Mouse (Mus musculus): ENCODE data around the gene Fbxo6. TPM values are rescaled to one million over a fixed set of nuclear protein-coding genes. Genes with fewer than 3 reads are reported as not detected.

Gene Fbxo6
- polyA plus RNA-seq, 1 experiment from 2014 or later, result 11.5 TPM

- Histone ChIP-seq H3K27me3 (ENCODE audit: control insufficient read depth, insufficient read depth, low read length) (peaks cover 64% of the 10 kb centered on the region), H3K4me2 (ENCODE audit: low read depth, severe bottlenecking) (0 out of 2 replicates have a peak overlapping the region, but pooled peaks have one; percentile 15), H3K36me3 (ENCODE audit: control insufficient read depth, insufficient read depth, low read length) (no peaks in the 10 kb centered on the region), H3K9ac (ENCODE audit: low read length) (no peak overlapping the region), H3K9me3 (ENCODE audit: control insufficient read depth, low read length) (no peaks in the 10 kb centered on the region), H3K27ac (replicated peaks; ENCODE audit: low read depth, low read length) (no peak overlapping the region), H3K4me3 (ENCODE audit: low read depth, low read length) (no peak overlapping the region; the same call in 1 of the 2 replicates), H3K4me1 (ENCODE audit: control insufficient read depth, insufficient read depth, low read length) (peaks cover 6% of the 10 kb centered on the region)
- 21% methylated on average over 4 of the region's 4 CpGs for WGBS
- DNase-seq (ENCODE audit: low spot score) (peak; percentile 78), ATAC-seq (ENCODE audit: insufficient number of reproducible peaks, low FRiP score, low TSS enrichment, low read depth) (no peak)
Observed at GRCm38 (mm10) chr4:148166986-148167385, 15.0 kb upstream of the Fbxo6 start.

GRCm38 (mm10) chr4:148166431-148166830, 14.5 kb upstream of the Fbxo6 start:
- Histone ChIP-seq H3K4me2 (ENCODE audit: low read depth, severe bottlenecking) (peak overlapping the region; percentile 15; the same call in 1 of the 2 replicates), H3K27me3 (ENCODE audit: control insufficient read depth, insufficient read depth, low read length) (peaks cover 66% of the 10 kb centered on the region), H3K4me1 (ENCODE audit: control insufficient read depth, insufficient read depth, low read length) (peaks cover 6% of the 10 kb centered on the region), H3K9ac (ENCODE audit: low read length) (no peak overlapping the region), H3K9me3 (ENCODE audit: control insufficient read depth, low read length) (no peaks in the 10 kb centered on the region), H3K36me3 (ENCODE audit: control insufficient read depth, insufficient read depth, low read length) (no peaks in the 10 kb centered on the region), H3K27ac (replicated peaks; ENCODE audit: low read depth, low read length) (no peak overlapping the region), H3K4me3 (ENCODE audit: low read depth, low read length) (no peak overlapping the region; the same call in 1 of the 2 replicates)
- DNase-seq (ENCODE audit: low spot score) (peak; percentile 44), ATAC-seq (ENCODE audit: insufficient number of reproducible peaks, low FRiP score, low TSS enrichment, low read depth) (no peak)
- WGBS, result 6% methylated on average over 10 of the region's 10 CpGs

DNA sequence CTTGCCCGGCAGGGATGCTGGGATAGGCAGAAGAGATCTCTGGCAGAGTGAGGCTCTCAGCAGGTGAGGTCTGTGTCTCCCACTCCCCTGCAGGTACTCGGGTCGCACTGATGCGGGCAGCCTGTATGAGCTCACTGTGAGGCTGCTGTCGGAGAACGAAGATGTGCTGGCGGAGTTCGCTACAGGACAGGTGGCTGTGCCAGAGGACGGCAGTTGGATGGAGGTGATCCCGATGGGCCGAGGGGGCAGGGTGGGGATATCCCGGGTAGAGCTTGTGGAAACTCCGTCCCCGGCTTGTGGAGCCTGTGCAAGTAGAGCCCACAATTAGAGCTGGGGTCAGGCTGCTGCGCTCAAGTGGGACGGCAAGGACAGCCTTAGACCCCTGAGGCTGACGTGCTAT, 13.6 kb upstream of the Fbxo6 start:
- 7% methylated on average over 17 of the region's 17 CpGs for WGBS
- H3K4me1 ChIP-seq (ENCODE audit: control insufficient read depth, insufficient read depth, low read length), result peaks cover 9% of the 10 kb centered on the region
- ATAC-seq (ENCODE audit: insufficient number of reproducible peaks, low FRiP score, low TSS enrichment, low read depth) (no peak), DNase-seq (ENCODE audit: low spot score) (no peak)
- no peak overlapping the region for H3K4me2 ChIP-seq (ENCODE audit: low read depth, severe bottlenecking)
- H3K27ac ChIP-seq (replicated peaks; ENCODE audit: low read depth, low read length), result no peak overlapping the region
- peaks cover 75% of the 10 kb centered on the region for H3K27me3 ChIP-seq (ENCODE audit: control insufficient read depth, insufficient read depth, low read length)
- H3K9me3 ChIP-seq (ENCODE audit: control insufficient read depth, low read length), result no peaks in the 10 kb centered on the region
- H3K9ac ChIP-seq (ENCODE audit: low read length), result no peak overlapping the region
- no peaks in the 10 kb centered on the region for H3K36me3 ChIP-seq (ENCODE audit: control insufficient read depth, insufficient read depth, low read length)
- 0 out of 2 replicates have a peak overlapping the region, but pooled peaks have one; percentile 0 for H3K4me3 ChIP-seq (ENCODE audit: low read depth, low read length)

- Histone ChIP-seq H3K4me2 (ENCODE audit: low read depth, severe bottlenecking) (peak overlapping the region; percentile 45; the same call in 1 of the 2 replicates), H3K27me3 (ENCODE audit: control insufficient read depth, insufficient read depth, low read length) (peaks cover 70% of the 10 kb centered on the region), H3K27ac (replicated peaks; ENCODE audit: low read depth, low read length) (no peak overlapping the region), H3K4me1 (ENCODE audit: control insufficient read depth, insufficient read depth, low read length) (peaks cover 12% of the 10 kb centered on the region), H3K36me3 (ENCODE audit: control insufficient read depth, insufficient read depth, low read length) (no peaks in the 10 kb centered on the region), H3K4me3 (ENCODE audit: low read depth, low read length) (peak overlapping the region; percentile 23), H3K9me3 (ENCODE audit: control insufficient read depth, low read length) (no peaks in the 10 kb centered on the region), H3K9ac (ENCODE audit: low read length) (no peak overlapping the region)
- peak; percentile 36 for DNase-seq (ENCODE audit: low spot score)
- ATAC-seq (ENCODE audit: insufficient number of reproducible peaks, low FRiP score, low TSS enrichment, low read depth), result no peak
- WGBS, result 2% methylated on average over 16 of the region's 16 CpGs
Observed at GRCm38 (mm10) chr4:148164461-148164860, 12.5 kb upstream of the Fbxo6 start.

GRCm38 (mm10) chr4:148164002-148164439, 12.1 kb upstream of the Fbxo6 start:
- under 1% methylated on average over 28 of the region's 29 CpGs for WGBS
- Histone ChIP-seq H3K9me3 (ENCODE audit: control insufficient read depth, low read length) (no peaks in the 10 kb centered on the region), H3K4me3 (ENCODE audit: low read depth, low read length) (peak overlapping the region; percentile 23), H3K36me3 (ENCODE audit: control insufficient read depth, insufficient read depth, low read length) (no peaks in the 10 kb centered on the region), H3K27me3 (ENCODE audit: control insufficient read depth, insufficient read depth, low read length) (peaks cover 68% of the 10 kb centered on the region), H3K9ac (ENCODE audit: low read length) (no peak overlapping the region), H3K4me2 (ENCODE audit: low read depth, severe bottlenecking) (peak overlapping the region; percentile 45), H3K27ac (replicated peaks; ENCODE audit: low read depth, low read length) (no peak overlapping the region), H3K4me1 (ENCODE audit: control insufficient read depth, insufficient read depth, low read length) (peaks cover 12% of the 10 kb centered on the region)
- 0 out of 2 replicates have a peak, but pooled peaks have one; percentile 1 for ATAC-seq (ENCODE audit: insufficient number of reproducible peaks, low FRiP score, low TSS enrichment, low read depth)
- DNase-seq (ENCODE audit: low spot score), result peak; percentile 81

DNA sequence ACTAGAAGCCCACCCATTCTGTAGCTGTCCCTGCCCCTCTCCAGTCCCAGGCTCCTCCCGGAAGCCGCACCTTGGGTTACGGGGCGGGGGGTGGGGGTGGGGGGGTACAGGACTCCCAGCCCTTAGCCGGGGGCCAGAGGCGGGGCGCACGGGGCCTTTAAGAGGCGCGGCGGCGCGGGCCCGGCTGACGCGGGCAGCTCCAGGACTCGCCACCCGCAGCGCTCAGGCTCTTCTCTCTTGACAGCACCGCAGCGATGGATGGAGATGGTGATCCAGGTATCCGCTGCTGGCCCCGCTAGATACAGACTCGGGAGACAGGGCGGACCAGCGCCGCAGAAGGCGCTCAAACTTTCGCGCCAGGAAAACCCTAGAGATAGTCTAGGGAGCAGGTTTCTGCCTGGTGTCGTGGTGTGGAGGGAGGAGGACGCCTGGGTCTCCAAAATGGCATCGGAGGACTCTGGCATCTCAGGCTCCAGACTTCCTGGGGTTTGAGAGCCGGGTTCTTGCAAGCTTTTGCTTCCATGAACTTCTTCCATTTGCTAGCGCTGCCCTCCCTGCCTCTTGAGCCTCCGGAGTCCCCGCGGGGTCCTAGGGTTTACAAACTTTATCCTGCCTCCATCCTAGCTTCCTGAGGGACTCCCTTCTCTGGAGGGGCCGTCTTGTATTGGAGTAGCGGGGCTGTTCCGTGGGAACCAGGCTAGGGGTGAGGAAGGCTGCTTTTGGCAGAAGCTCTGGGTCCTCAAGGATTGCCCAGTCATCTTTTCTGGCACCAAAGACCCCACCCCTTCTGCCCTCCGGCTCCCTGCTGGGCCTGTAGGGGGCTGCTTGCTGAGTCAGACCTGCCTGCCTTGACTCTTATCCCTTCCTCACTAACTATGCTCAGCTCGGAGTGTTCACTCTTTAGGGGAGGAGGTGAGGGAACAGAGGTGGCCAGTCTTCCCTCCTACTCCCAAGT, 8.8 kb upstream of the Fbxo6 start, which contains the start of the genes Fbxo44 and Fbxo2:
Fbxo44 (minus strand) TSS at position 47 of the 955 bp plus-strand sequence.
Fbxo2 (plus strand) TSS at position 186 of the 955 bp plus-strand sequence.
- under 1% methylated on average over 43 of the region's 43 CpGs for WGBS
- Histone ChIP-seq H3K4me2 (ENCODE audit: low read depth, severe bottlenecking) (peak within 1 kb of the TSS; percentile 96), H3K4me1 (ENCODE audit: control insufficient read depth, insufficient read depth, low read length) (peaks cover 16% of the 10 kb centered on the region), H3K9ac (ENCODE audit: low read length) (peak within 1 kb of the TSS; percentile 51), H3K36me3 (ENCODE audit: control insufficient read depth, insufficient read depth, low read length) (no peaks in the 10 kb centered on the region), H3K27ac (replicated peaks; ENCODE audit: low read depth, low read length) (no peak within 1 kb of the TSS), H3K9me3 (ENCODE audit: control insufficient read depth, low read length) (no peaks in the 10 kb centered on the region), H3K27me3 (ENCODE audit: control insufficient read depth, insufficient read depth, low read length) (peaks cover 60% of the 10 kb centered on the region), H3K4me3 (ENCODE audit: low read depth, low read length) (peak within 1 kb of the TSS; percentile 54)
- peak; percentile 58 for DNase-seq (ENCODE audit: low spot score)
- peak; percentile 72 for ATAC-seq (ENCODE audit: insufficient number of reproducible peaks, low FRiP score, low TSS enrichment, low read depth)

DNA sequence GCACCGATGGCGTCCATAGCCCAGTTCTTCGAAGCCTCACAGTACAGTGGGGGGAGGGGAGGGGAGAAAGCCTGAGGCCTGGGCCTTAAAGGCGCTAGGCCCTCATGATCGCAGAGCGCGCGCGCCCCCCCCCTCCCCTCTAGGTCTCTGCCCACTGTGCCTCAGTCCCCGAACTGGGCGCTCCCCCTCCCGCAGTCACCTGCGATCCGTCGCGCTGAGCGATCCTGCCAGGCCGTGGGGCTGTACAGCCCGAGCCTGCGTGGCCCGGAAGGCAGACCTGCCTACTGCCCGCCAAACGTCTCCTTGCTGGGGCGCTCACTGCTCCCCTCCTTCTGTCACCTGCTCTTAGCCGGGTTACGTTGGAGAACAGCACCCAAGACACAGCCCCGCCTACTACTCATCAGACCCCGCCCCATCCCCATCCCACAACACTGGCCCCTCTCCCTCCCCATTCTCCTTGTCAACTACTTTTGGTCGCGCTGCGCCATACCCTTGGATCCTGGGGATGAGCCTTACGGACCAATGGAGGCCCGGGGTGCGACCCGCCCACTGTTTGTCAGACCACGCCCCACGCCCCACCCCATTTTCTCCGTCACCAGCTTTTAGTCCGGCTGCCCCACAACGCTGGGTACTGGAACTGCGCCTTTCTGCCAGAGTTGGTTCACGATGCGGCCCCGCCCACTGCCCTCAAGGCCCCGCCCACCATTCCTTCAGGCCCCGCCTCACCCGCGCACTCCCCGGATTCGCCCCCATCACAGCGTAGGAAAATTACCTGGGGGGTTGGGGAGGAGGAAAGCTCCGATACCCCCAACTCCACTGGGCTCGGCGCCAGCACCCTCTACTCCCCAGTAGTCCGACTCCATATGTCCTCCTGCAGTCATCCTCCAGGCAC, 7.8 kb upstream of the Fbxo6 start:
- Histone ChIP-seq H3K27me3 (ENCODE audit: control insufficient read depth, insufficient read depth, low read length) (peaks cover 50% of the 10 kb centered on the region), H3K4me3 (ENCODE audit: low read depth, low read length) (peak overlapping the region; percentile 54), H3K4me2 (ENCODE audit: low read depth, severe bottlenecking) (peak overlapping the region; percentile 96), H3K9ac (ENCODE audit: low read length) (peak overlapping the region; percentile 51), H3K36me3 (ENCODE audit: control insufficient read depth, insufficient read depth, low read length) (no peaks in the 10 kb centered on the region), H3K27ac (replicated peaks; ENCODE audit: low read depth, low read length) (no peak overlapping the region), H3K4me1 (ENCODE audit: control insufficient read depth, insufficient read depth, low read length) (peaks cover 16% of the 10 kb centered on the region), H3K9me3 (ENCODE audit: control insufficient read depth, low read length) (no peaks in the 10 kb centered on the region)
- ATAC-seq (ENCODE audit: insufficient number of reproducible peaks, low FRiP score, low TSS enrichment, low read depth), result peak; percentile 88
- WGBS, result 1% methylated on average over 53 of the region's 55 CpGs
- peak; percentile 93 for DNase-seq (ENCODE audit: low spot score)
